Mouse (Mus musculus) heart, adult 9 months (tissue): ENCODE results near the gene Gm26661.
A peak's percentile ranks its signal among the peaks of the same experiment; 100 is the strongest.

Experiments used
- DNase-seq, 2 experiments: peaks; one replicate each; pipeline ENCODE4 v3.0.0; 2022; ENCODE audit warnings: low spot score in 2 of 2

The Gm26661 gene

DNA sequence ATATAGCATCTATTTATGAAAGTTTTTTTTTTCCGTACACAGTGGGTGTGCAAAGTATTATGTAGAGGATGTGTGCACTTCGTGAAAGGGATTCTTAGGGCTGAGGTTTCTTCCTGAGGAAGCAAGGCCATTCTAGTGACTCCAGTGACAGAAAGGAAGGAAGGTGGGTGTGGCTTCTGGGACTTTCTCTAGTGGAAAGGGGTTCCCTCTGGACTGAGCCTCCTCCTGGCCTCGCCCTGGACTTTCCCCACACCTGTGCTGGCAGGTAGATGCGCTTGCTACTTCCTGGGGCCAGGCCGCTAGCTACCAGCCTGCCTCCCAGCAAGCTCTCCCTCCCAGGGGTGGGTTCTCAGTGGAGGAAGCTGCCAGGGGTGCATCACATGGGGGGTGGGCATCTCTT is 28.1 kb downstream of the Gm26661 start:
- peak; percentile 59 to 75 for DNase-seq

- DNase-seq: peak; percentile 28 to 45
Observed at GRCm38 (mm10) chr14:7821341-7821740, 30.0 kb downstream of the Gm26661 start.

- peak; percentile 17 to 31 for DNase-seq
Observed at GRCm38 (mm10) chr14:7822693-7823092, 31.3 kb downstream of the Gm26661 start.

DNA sequence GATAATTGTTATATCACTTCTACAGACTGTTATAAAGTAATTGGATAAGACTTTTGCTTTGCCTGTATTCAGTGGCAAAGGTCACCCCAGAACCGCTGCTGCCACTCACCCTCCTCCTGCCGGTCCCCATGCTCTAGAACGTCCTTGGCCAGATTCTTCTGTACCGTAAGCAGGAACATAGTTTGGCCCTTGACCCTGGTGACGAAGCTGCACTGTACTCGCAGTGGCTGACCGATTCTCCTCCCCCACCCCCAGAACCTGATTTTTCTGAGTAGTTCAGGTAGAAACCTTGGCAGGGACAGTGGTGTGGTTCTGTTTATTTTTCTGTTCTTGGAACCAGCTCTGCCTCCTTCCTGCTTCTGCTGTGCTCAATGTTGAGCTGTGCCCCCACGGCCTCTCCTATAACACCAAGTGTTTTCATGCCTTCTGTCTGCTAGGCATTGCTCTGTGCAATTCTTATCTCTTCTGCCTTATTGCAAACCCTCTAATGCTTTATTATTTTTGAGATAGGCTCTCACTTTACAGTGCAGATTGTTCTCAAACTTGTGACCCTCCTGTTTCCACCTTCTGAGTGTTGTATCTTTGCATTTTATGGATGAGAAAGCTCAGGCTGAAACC is 33.4 kb downstream of the Gm26661 start:
- DNase-seq: no peak

- peak; percentile 21 to 40 for DNase-seq
Observed at GRCm38 (mm10) chr14:7826151-7826937, 35.0 kb downstream of the Gm26661 start.

DNA sequence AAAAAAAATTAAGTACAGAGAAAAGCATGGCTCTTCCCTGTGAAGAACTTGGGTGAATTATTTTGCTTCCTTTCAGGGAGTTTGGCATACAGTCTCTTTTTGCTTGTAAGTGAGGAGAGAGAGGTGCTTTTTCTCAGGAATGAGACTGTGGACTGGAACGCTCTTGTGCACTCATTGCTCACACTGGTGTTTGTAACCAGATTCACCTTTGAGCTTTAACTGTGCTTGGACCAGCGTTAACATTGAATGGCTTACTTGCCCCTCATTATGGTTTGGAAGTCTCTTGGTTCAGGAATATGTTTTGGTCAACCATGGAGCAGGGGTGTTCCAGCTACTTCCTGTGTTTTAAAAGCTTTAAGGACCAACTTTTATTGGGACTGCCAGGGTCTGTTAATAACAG is 37.8 kb downstream of the Gm26661 start:
- DNase-seq: no peak

DNA sequence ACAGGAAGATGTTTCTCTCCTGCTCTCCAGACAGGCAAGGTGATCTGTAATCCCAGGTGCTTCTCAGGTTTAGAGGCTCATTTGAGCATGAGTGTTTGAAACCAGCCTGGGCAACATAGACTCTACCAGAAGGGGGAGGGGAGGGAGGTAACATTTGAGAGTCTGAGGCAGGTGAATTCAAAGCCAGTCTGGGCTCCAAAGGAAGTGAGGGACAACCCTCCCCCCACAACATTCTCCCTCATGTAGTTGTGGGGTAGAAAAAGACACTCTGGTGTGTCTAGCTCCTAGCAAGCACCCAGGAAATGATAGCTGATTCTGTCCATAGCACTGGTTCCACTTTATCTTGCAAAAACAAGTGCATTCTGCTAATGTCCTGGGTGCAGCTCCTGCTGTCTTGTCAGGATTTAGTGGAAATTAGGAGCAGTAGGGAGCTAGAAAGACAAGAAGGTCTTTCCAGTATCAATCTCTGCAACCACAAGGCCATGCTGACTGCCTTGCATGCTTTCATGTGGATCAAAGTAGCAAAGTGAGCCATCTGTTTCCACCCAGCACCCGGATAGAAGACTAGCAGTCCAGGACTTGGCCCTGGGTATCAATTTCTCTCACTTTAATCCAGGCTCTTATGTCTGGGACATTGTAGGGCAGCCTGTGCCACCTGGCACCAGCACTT is 40.5 kb downstream of the Gm26661 start:
- DNase-seq: no peak

GRCm38 (mm10) chr14:7832440-7832783 is 41.0 kb downstream of the Gm26661 start:
- no peak for DNase-seq

DNA sequence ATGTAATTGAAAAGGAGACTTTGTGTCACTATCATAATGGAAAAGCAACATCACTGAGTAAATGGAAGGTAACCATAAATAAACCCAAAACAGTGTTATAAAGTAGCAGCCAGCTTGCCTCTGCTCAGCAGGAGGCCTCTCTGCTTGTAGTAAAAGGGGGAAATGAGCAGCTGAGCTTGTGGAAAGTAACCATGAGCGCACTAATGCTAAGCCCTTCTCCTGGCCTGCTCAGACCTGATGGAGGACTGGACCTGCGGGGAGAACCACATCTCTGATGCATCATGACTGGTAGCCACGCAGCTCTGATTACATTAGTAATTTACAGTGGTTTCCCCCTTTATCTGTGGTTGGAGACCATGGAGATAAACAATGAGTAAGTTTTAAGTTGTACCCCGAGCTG is 42.1 kb downstream of the Gm26661 start:
- no peak for DNase-seq

DNA sequence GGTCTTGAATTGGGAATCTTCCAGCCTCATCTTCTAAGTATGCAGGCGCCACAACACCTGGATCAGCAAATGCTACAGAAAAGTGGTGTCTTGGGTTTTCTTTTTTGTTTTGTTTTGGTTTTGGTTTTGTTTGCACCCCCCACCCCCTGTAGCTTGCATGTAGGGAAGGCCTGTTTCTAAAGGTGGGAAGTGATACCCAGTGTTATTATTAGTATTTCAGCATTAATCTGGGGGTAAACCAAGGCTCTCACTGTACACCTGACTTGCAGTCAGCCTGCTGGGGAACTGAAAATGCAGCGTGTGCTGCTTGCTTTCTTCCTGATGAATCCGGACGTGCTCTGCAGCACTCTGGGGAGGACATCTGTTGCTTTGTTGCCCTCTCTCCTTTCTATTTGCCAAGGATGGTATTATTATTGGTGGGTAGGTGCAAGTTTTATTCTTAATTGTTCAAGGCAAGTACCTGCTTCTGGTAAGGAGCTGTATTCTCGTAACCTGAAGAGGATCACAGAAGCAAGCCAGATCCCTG is 47.2 kb downstream of the Gm26661 start:
- DNase-seq: no peak

GRCm38 (mm10) chr14:7839950-7840514 is 48.6 kb downstream of the Gm26661 start:
- DNase-seq: no peak
